Mouse (Mus musculus) megakaryocyte, embryonic 14.5 days (primary cell): ENCODE measurements around the gene Gm16253. TPM values are rescaled to one million over a fixed set of nuclear protein-coding genes. Genes with fewer than 3 reads are reported as not detected.
A peak's percentile ranks its signal among the peaks of the same experiment; 100 is the strongest.

Source experiments
- H3K27me3 ChIP-seq: replicated peaks from 2 replicates; pipeline ENCODE3; 2012; ENCODE audit warnings: inconsistent platforms
- H3K36me3 ChIP-seq: replicated peaks from 2 replicates; pipeline ENCODE3; 2012; ENCODE audit warnings: low read length, inconsistent platforms, mixed read lengths
- H3K4me1 ChIP-seq: 2 replicates; pipeline ENCODE4 v1.6.1; 2012; ENCODE audit warnings: inconsistent platforms
- H3K4me3 ChIP-seq: replicated peaks from 2 replicates; pipeline ENCODE3; 2012; ENCODE audit warnings: moderate library complexity, mild to moderate bottlenecking, inconsistent platforms
- H3K9me3 ChIP-seq: 2 replicates; pipeline ENCODE4 v1.6.1; 2012; ENCODE audit warnings: inconsistent platforms
- FLI1 ChIP-seq: IDR thresholded peaks from 2 replicates; pipeline ENCODE4 v1.6.1; 2012; ENCODE audit warnings: low read length, inconsistent platforms, mixed read lengths
- GATA1 ChIP-seq: IDR thresholded peaks from 3 replicates; pipeline ENCODE4 v1.6.1; 2012; ENCODE audit warnings: mixed read lengths, low read length, inconsistent platforms, borderline replicate concordance
- polyA plus RNA-seq: library from polyadenylated mRNA; stranded (reverse); fragments of >175 nt; gene quantifications from 2 replicates; pipeline ENCODE4 v1.2.3, GENCODE M21; 2012; ENCODE audit warnings: low replicate concordance; ENCODE audit not compliant: insufficient read depth

Gm16253 gene
- polyA plus RNA-seq, 1 experiment, result 0.51 TPM

GRCm38 (mm10) chr3:96546880-96547279 lies 29.9 kb upstream of the Gm16253 start:
- H3K27me3 ChIP-seq, result peaks cover 26% of the 10 kb centered on the region

GRCm38 (mm10) chr3:96547389-96547960 lies 29.3 kb upstream of the Gm16253 start:
- peak overlapping the region; percentile 71 for H3K4me3 ChIP-seq

More at GRCm38 (mm10) chr3:96546880-96547279, 29.9 kb upstream of the Gm16253 start:
- H3K36me3 ChIP-seq, result no peaks in the 10 kb centered on the region
- peaks cover 3% of the 10 kb centered on the region for H3K9me3 ChIP-seq
- H3K4me3 ChIP-seq, result peak overlapping the region; percentile 16
- TF ChIP-seq FLI1, result no peak
- no peak for TF ChIP-seq GATA1
- peaks cover 36% of the 10 kb centered on the region for H3K4me1 ChIP-seq

DNA sequence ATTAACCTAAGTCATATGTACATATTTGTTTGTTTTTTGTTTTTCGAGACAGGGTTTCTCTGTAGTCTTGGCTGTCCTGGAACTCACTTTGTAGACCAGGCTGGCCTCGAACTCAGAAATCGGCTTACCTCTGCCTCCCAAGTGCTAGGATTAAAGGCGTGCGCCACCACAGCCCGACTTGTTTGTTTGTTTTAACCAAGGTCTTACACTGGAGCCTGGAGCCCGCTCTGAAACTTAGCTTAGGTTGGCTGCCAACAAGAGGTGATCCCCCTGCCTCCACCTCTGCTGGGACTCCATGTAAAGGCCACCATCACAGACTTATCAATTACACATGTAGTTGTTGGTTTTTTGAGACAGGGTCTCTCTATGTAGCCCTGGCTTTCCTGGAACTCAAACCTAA lies 28.0 kb upstream of the Gm16253 start:
- H3K36me3 ChIP-seq, result no peaks in the 10 kb centered on the region
- H3K4me1 ChIP-seq, result peaks cover 44% of the 10 kb centered on the region
- peaks cover 10% of the 10 kb centered on the region for H3K27me3 ChIP-seq
- no peak overlapping the region for H3K4me3 ChIP-seq
- H3K9me3 ChIP-seq, result peaks cover 3% of the 10 kb centered on the region
- TF ChIP-seq GATA1, result no peak
- no peak for TF ChIP-seq FLI1

More at GRCm38 (mm10) chr3:96547389-96547960, 29.3 kb upstream of the Gm16253 start:
- H3K4me1 ChIP-seq, result peaks cover 38% of the 10 kb centered on the region
- peaks cover 22% of the 10 kb centered on the region for H3K27me3 ChIP-seq
- H3K9me3 ChIP-seq, result peaks cover 3% of the 10 kb centered on the region
- TF ChIP-seq GATA1 (no peak), FLI1 (no peak)
- no peaks in the 10 kb centered on the region for H3K36me3 ChIP-seq

DNA sequence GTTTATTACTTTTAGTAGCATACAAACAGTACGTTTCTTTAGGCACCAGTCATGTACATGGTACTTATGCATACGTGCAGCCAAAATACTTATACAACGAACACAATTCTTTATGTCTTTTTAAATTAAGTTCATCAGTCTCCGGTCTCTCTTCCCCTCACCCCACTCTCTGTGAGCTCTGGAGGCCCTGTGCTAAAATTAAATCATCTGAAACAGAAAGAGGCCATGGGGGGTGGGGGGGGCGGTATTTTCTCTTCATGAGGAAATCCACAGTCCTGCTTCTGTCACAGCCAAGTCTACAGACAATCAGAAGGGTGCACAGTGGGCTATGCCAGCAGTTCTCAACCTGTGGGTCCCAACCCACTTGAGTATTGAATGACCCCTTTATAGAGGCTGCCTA lies 27.4 kb upstream of the Gm16253 start:
- Histone ChIP-seq H3K36me3 (no peaks in the 10 kb centered on the region), H3K4me3 (no peak overlapping the region), H3K27me3 (peaks cover 4% of the 10 kb centered on the region), H3K9me3 (no peaks in the 10 kb centered on the region), H3K4me1 (peaks cover 49% of the 10 kb centered on the region)
- TF ChIP-seq FLI1, result no peak
- no peak for TF ChIP-seq GATA1

- Histone ChIP-seq H3K36me3 (no peaks in the 10 kb centered on the region), H3K4me1 (peaks cover 55% of the 10 kb centered on the region), H3K4me3 (peak overlapping the region; percentile 50), H3K27me3 (peaks cover 2% of the 10 kb centered on the region), H3K9me3 (no peaks in the 10 kb centered on the region)
- TF ChIP-seq FLI1, result no peak
- TF ChIP-seq GATA1, result no peak
Measured at GRCm38 (mm10) chr3:96551203-96551602, 25.6 kb upstream of the Gm16253 start.

DNA sequence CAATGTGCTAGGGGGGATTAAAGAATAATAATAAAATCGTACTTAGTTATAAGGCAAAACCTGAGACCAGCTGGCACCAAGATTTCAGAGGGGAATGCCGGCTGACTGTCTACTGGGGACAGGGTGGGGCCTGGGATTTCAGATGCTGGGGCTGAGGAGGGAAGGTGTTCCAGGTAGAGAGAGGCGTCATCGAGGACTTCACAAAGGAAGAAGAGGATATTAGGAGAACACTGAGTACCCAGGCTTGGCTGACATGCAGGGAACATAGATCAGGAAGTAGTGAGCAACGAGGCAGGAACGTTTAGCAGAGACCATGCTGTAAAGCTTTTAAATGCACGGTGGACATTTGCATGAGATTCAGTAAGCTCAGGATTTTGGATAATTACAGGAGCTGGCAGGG lies 24.9 kb upstream of the Gm16253 start:
- H3K4me3 ChIP-seq, result no peak overlapping the region
- H3K27me3 ChIP-seq, result peaks cover under 1% of the 10 kb centered on the region
- no peaks in the 10 kb centered on the region for H3K36me3 ChIP-seq
- no peaks in the 10 kb centered on the region for H3K9me3 ChIP-seq
- H3K4me1 ChIP-seq, result peaks cover 56% of the 10 kb centered on the region
- no peak for TF ChIP-seq FLI1

DNA sequence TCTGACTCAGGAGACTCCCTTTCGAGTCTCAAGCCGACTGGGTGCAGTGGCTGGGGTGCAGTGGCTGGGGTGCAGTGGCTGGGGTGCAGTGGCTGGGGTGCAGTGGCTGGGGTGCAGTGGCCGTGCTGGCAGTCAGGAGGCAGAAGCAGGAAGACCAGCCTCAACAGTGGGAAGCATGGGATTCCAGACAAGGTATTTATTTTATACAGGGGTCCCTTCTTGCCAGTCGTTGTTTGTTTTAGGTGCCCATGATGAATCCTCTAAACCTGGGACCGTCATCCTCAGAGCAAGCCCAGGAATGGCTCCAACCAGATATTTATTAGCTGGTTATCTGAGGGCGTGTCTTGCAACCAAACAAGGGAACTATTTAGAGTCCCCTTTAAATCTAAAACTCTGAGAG lies 23.2 kb upstream of the Gm16253 start:
- Histone ChIP-seq H3K4me1 (peaks cover 45% of the 10 kb centered on the region), H3K4me3 (no peak overlapping the region), H3K9me3 (no peaks in the 10 kb centered on the region), H3K36me3 (peaks cover 5% of the 10 kb centered on the region), H3K27me3 (no peaks in the 10 kb centered on the region)
- no peak for TF ChIP-seq FLI1
- TF ChIP-seq GATA1, result no peak

DNA sequence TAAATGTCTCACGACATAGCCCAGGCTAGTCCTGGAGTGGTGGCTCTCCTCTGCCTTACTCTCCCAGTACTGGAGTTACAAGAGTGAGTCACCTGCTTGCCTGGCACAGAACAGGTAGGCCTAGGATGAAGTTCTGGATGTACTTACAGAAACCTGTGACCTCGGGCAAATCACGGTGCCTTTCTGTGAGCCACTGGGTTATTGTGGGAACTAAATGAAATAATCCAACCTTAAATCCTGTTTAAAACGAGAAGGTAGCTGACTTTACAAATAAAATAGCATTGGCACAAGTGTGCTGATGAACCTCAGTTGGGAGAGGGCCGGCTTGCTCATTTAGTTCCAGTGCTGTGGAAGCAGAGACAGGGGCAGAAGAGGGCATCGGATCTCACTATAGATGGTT lies 22.5 kb upstream of the Gm16253 start:
- H3K4me1 ChIP-seq, result peaks cover 44% of the 10 kb centered on the region
- TF ChIP-seq GATA1, result no peak
- no peak for TF ChIP-seq FLI1
- no peaks in the 10 kb centered on the region for H3K27me3 ChIP-seq
- H3K36me3 ChIP-seq, result peaks cover 12% of the 10 kb centered on the region
- no peaks in the 10 kb centered on the region for H3K9me3 ChIP-seq
- H3K4me3 ChIP-seq, result no peak overlapping the region

- H3K4me1 ChIP-seq, result peaks cover 45% of the 10 kb centered on the region
- H3K36me3 ChIP-seq, result peaks cover 20% of the 10 kb centered on the region
- TF ChIP-seq GATA1 (no peak), FLI1 (no peak)
Measured at GRCm38 (mm10) chr3:96555041-96555596, 21.7 kb upstream of the Gm16253 start.

DNA sequence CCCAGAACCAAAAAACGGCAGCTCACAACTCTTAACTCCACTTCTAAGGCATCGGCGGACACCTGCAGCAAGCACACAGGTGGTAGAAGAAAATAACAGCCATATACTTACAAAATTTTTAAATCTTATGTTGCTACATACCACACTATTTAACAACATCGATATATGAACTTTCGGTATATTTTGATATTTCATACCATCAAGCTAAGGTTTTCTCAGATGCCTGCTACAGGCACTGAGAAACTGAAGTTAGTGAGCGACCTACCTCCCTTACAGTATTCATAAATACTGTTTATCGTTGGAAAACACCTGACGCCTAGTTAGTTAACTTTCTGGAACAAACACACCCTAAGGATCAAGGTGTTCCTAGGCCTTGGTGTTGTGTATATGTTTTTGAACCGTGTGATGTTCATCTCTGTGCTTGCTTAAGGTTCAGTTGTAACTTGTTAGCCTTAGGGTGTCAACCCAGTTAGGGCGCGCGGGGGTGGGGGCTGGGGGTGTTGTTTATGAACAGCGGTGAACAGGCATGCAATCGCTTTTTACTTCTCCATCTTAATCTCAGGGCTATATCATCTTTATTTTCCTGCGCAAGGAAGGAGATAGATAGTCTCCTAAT lies 20.7 kb upstream of the Gm16253 start:
- Histone ChIP-seq H3K4me3 (peak overlapping the region; percentile 96), H3K36me3 (peaks cover 30% of the 10 kb centered on the region), H3K4me1 (peaks cover 48% of the 10 kb centered on the region), H3K27me3 (no peaks in the 10 kb centered on the region), H3K9me3 (no peaks in the 10 kb centered on the region)
- TF ChIP-seq GATA1 (no peak), FLI1 (no peak)

More at GRCm38 (mm10) chr3:96555041-96555596, 21.7 kb upstream of the Gm16253 start:
- no peak overlapping the region for H3K4me3 ChIP-seq
- no peaks in the 10 kb centered on the region for H3K27me3 ChIP-seq
- no peaks in the 10 kb centered on the region for H3K9me3 ChIP-seq
